Mouse (Mus musculus) midbrain, embryonic 15.5 days (tissue): ENCODE results near the gene Serpina3j. TPM values are rescaled to one million over a fixed set of nuclear protein-coding genes. Genes with fewer than 3 reads are reported as not detected.
"Not testable (repeated sequence)": the region's sequence is repeated elsewhere in the genome, so short reads cannot be mapped to it uniquely, and the experiment has no call there.

ENCODE experiments used
- ATAC-seq: fragments of 200-750 bp; cut with Nextera tagmentation; replicated peaks from 2 replicates; pipeline ENCODE4 v1.8.0; 2017; ENCODE audit warnings: moderate TSS enrichment
- H3K27ac ChIP-seq: fragments of 300-500 bp; sonication (generic); 2 replicates; pipeline ENCODE4 v1.5.1; 2015; ENCODE audit warnings: mild to moderate bottlenecking, inconsistent platforms
- H3K27me3 ChIP-seq: fragments of 300-500 bp; sonication (generic); replicated peaks from 2 replicates; pipeline ENCODE4 v1.6.1; 2015; ENCODE audit warnings: inconsistent platforms
- H3K36me3 ChIP-seq: fragments of 300-500 bp; sonication (generic); replicated peaks from 2 replicates; pipeline ENCODE4 v1.6.1; 2015; ENCODE audit warnings: inconsistent platforms
- H3K4me1 ChIP-seq: fragments of 300-500 bp; sonication (generic); 2 replicates; pipeline ENCODE4 v1.6.1; 2015; ENCODE audit warnings: inconsistent platforms
- H3K4me2 ChIP-seq: fragments of 300-500 bp; sonication (generic); 2 replicates; pipeline ENCODE4 v1.6.1; 2015; ENCODE audit warnings: inconsistent platforms, mild to moderate bottlenecking, moderate library complexity
- H3K4me3 ChIP-seq: fragments of 300-500 bp; sonication (generic); 2 replicates; pipeline ENCODE4 v1.5.1; 2015; ENCODE audit warnings: mild to moderate bottlenecking, inconsistent platforms
- H3K9ac ChIP-seq: fragments of 300-500 bp; sonication (generic); 2 replicates; pipeline ENCODE4 v1.6.1; 2015; ENCODE audit warnings: mild to moderate bottlenecking, inconsistent platforms
- H3K9me3 ChIP-seq: fragments of 300-500 bp; sonication (generic); 2 replicates; pipeline ENCODE4 v1.6.1; 2016; ENCODE audit warnings: inconsistent platforms
- WGBS: fragments of 180-500 bp; shearing (Covaris S2); methylation state at CpG from one replicate; pipeline ENCODE4 v1.1.7; 2015; ENCODE audit warnings: mixed read lengths; 5-methylcytosine and 5-hydroxymethylcytosine counted together
- polyA plus RNA-seq: library from polyadenylated mRNA; unstranded; fragments of >200 nt; fragmentation: Nextera tagmentation; extraction: Ambion mirVana; gene quantifications from 2 replicates; pipeline ENCODE4 v1.2.1, GENCODE M21; 2015

Serpina3j gene
- polyA plus RNA-seq, 1 experiment from 2014 or later: not detected

DNA sequence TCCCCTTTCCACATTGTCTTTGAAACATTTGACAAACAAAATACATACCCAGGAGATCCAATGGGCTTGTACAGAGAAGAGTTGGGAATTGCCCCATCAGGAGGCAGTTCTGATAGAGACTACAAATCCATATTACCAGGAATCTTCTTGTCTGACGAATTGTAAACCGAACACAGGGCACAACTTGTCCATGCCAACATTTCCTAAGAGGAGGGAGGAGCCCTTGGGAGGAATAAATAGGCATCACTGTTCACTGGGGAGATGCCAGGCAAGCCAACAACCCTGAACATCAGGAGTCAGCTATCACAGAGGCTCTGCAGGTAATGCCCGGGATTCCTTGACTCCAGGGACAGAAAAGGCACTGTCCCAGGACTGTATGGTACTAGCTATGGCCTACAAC, 23.9 kb downstream of the Serpina3j start, which contains the start of the genes Serpina3k and Serpina3m:
Serpina3k (plus strand) TSS at position 261 of the 400 bp plus-strand sequence.
Serpina3m (plus strand) TSS at position 261 of the 400 bp plus-strand sequence.
- ATAC-seq, H3K27me3 ChIP-seq, H3K9ac ChIP-seq, H3K4me1 ChIP-seq, H3K4me3 ChIP-seq, H3K9me3 ChIP-seq, H3K36me3 ChIP-seq, H3K27ac ChIP-seq, H3K4me2 ChIP-seq: not testable (repeated sequence)
- 89% methylated on average over 3 of the region's 3 CpGs for WGBS

DNA sequence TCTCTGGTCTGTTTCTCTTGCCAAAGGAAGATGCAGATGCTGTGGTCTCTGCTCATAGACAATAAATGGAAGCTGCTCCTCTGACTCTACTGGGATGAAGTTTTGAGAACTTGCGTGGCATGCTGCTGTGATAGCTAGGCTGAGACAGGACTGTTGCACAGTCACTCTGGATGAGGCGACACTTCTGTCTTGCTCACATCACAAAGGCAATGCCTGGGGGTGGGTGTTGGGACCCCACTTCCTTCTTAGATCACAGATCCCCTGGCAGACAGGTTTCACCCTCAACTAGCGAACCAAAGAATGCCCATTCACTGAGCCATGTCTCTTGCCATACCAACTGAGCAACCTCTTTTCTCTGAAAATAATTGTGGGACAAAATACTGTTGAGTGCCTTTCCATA, 24.4 kb downstream of the Serpina3j start:
- no peak overlapping the region for H3K27ac ChIP-seq
- no peaks in the 10 kb centered on the region for H3K4me1 ChIP-seq
- no peak overlapping the region for H3K9ac ChIP-seq
- ATAC-seq: no peak
- no peak overlapping the region for H3K4me2 ChIP-seq
- no peaks in the 10 kb centered on the region for H3K36me3 ChIP-seq
- no peaks in the 10 kb centered on the region for H3K9me3 ChIP-seq
- H3K27me3 ChIP-seq: no peaks in the 10 kb centered on the region
- 88% methylated on average over 3 of the region's 3 CpGs for WGBS
- no peak overlapping the region for H3K4me3 ChIP-seq

DNA sequence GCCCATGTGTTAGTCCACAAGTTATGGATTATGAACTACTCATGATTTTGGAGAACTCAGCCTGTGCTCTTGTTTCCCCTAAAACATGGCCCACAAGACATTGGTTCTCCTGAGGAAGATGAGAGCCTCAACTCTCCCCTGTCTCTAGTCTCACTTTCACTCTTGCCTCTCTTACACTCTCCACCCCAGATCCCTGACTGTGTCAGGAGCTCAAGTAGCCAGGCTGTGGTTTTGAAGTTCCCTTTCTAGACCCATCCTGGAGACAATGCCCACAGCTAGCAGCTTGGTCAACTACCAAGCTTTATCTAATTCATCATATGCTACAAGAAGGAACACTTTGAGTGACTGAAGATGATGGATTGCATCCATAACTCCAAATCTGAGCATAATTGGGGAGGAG, 28.1 kb downstream of the Serpina3j start:
- H3K27me3 ChIP-seq, H3K36me3 ChIP-seq, H3K4me1 ChIP-seq, H3K9me3 ChIP-seq, H3K4me2 ChIP-seq, H3K9ac ChIP-seq, ATAC-seq, H3K27ac ChIP-seq, H3K4me3 ChIP-seq: not testable (repeated sequence)

DNA sequence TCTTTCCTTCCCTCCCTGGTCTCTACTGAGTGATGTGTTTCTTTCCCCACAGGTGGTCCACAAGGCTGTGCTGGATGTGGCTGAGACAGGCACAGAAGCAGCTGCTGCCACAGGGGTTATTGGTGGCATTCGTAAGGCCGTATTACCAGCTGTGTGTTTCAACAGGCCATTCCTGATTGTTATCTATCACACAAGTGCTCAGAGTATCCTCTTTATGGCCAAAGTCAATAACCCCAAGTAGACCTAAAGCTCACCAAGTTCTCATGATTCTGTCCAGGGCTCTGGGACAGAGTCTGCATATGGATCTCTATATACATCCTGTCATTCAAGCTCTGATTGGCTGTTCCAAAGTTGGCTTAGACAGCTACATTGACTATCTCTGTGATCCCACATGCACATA, 30.8 kb downstream of the Serpina3j start:
- WGBS: 95% methylated on average over 2 of the region's 2 CpGs
- Histone ChIP-seq H3K4me3 (no peak overlapping the region), H3K36me3 (no peaks in the 10 kb centered on the region), H3K27ac (no peak overlapping the region), H3K4me2 (no peak overlapping the region), H3K9me3 (no peaks in the 10 kb centered on the region), H3K27me3 (no peaks in the 10 kb centered on the region), H3K4me1 (no peaks in the 10 kb centered on the region), H3K9ac (no peak overlapping the region)
- no peak for ATAC-seq

DNA sequence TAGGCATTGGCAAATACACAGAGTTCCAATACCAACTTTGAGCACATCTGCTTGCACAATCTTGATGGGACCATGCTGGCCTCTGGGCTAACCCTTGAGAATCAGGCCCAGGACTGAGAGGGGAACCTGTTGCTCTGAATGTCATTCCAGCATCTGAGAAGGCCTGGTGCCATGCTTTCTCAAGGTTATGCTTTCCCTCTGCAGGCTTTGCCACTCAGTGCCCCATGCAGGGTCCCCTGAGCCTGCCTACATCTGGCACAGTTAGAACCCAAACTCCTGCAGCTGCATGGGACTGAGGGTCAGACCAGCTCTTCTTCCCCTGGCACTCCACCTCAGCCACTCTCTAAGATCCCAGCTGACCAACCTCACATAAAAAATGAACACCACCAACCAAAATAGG, 31.4 kb downstream of the Serpina3j start:
- H3K4me1 ChIP-seq: no peaks in the 10 kb centered on the region
- no peak for ATAC-seq
- H3K9ac ChIP-seq: no peak overlapping the region
- H3K27ac ChIP-seq: no peak overlapping the region
- H3K4me2 ChIP-seq: no peak overlapping the region
- H3K36me3 ChIP-seq: no peaks in the 10 kb centered on the region
- no peaks in the 10 kb centered on the region for H3K9me3 ChIP-seq
- H3K27me3 ChIP-seq: no peaks in the 10 kb centered on the region
- no peak overlapping the region for H3K4me3 ChIP-seq

DNA sequence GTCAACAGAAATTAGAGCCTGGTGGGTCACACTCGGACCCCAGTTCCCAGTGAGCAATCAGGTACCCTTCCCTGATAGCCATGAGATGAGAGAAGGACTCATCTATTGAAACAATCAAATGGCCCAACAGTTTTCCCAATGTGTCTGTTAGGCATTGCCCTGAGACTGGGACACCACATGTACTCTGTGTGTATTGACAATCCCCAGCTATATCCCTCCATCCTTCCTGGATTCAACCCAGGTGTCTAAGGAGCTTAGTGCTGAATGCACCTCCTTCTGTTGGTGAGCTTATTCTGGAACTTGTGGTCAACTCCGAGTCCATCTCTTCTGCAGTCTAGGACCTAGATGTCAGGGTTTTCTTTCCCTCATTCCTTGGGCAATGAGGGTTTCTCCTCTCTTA, 32.7 kb downstream of the Serpina3j start:
- no peak overlapping the region for H3K4me2 ChIP-seq
- H3K4me1 ChIP-seq: no peaks in the 10 kb centered on the region
- H3K9me3 ChIP-seq: no peaks in the 10 kb centered on the region
- no peak overlapping the region for H3K27ac ChIP-seq
- no peaks in the 10 kb centered on the region for H3K27me3 ChIP-seq
- no peak overlapping the region for H3K9ac ChIP-seq
- H3K4me3 ChIP-seq: no peak overlapping the region
- no peak for ATAC-seq
- 85% methylated on average over 2 of the region's 2 CpGs for WGBS
- H3K36me3 ChIP-seq: no peaks in the 10 kb centered on the region

DNA sequence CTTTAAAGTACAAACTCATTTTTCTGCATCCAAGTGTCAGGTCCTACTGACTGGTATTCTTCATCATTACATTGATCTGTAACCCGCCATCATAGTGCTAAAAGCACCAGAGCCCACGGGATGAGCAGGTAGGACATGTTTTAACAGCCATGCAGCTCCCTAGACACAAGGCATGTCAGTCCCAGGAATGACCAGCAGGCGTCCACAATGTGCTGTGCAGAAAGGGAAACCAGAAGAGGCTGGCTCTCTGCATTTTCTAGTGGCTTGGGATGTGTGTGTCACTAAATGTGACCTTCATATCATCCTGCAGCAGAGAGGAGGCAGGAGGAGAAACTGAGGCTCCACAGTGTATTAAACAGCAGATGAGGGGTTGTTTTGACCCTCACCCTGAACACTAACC, 37.5 kb downstream of the Serpina3j start:
- not testable (repeated sequence) for ATAC-seq

DNA sequence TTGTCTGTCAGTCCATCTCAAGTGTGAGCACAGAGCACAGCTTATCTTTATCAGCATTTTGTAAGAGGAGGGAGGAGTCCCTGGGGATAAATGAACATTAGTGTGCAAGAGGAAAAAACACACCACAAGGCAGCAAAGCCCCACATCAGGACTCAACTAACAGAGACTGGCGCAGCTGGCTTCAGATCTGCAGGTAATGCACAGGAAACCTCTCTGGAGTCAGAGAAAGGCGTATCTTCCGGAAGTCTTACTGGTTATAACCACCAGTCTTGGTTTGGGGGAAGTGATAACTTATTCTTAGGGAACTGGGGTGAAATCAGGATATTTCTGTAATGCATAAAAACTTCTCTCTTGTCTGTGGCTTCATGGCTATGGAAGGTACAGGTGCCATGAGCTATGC, 41.7 kb downstream of the Serpina3j start:
- no peaks in the 10 kb centered on the region for H3K27me3 ChIP-seq
- H3K9me3 ChIP-seq: no peaks in the 10 kb centered on the region
- H3K27ac ChIP-seq: no peak overlapping the region
- H3K36me3 ChIP-seq: no peaks in the 10 kb centered on the region
- H3K4me2 ChIP-seq: no peak overlapping the region
- H3K4me1 ChIP-seq: no peaks in the 10 kb centered on the region
- WGBS: 84% methylated on average over 3 of the region's 3 CpGs
- ATAC-seq: no peak
- no peak overlapping the region for H3K4me3 ChIP-seq
- H3K9ac ChIP-seq: no peak overlapping the region

More for the DNA sequence above, 37.5 kb downstream of the Serpina3j start:
- not testable (repeated sequence) for H3K27ac ChIP-seq, H3K27me3 ChIP-seq, H3K4me3 ChIP-seq, H3K9ac ChIP-seq, H3K9me3 ChIP-seq, H3K36me3 ChIP-seq, H3K4me1 ChIP-seq, H3K4me2 ChIP-seq
- WGBS: 37% methylated on average over 3 of the region's 3 CpGs

DNA sequence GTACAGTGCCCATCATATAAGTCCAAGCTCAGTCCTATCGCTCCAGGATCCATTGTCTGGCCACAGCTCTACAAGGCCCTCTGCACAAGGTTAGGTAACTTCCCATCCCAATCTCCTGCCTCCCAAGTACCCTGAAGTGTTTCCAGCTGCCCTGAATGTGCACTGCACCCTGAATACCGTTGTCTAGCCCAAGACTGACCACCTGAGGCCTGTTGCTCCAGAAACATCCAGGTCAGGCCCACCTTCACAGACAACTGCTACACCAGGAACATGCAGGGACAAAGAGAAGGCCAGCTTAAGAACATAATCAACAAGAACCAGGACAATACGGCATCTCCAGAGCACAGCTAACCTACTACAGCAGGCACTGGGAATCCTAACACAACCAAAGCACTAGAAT, 55.6 kb downstream of the Serpina3j start:
- Histone ChIP-seq H3K9me3 (no peaks in the 10 kb centered on the region), H3K4me1 (no peaks in the 10 kb centered on the region), H3K4me2 (no peak overlapping the region), H3K27ac (no peak overlapping the region), H3K36me3 (no peaks in the 10 kb centered on the region), H3K27me3 (no peaks in the 10 kb centered on the region), H3K9ac (no peak overlapping the region), H3K4me3 (no peak overlapping the region)
- no peak for ATAC-seq
- WGBS: 84% methylated on average over 3 of the region's 3 CpGs

Other genes starting within 250 kb of the Serpina3j start
- gene Serpina5, start 213.4 kb upstream of the Serpina3j start, polyA plus RNA-seq: not detected in 2 replicates
- not detected in 2 replicates for gene Serpina3a, start 201.8 kb upstream of the Serpina3j start, polyA plus RNA-seq
- not detected in 2 replicates for gene Serpina3b, start 186.6 kb upstream of the Serpina3j start, polyA plus RNA-seq
- not detected in 2 replicates for gene Serpina3c, start 160.7 kb upstream of the Serpina3j start, polyA plus RNA-seq
- 0.13 and 0.26 TPM in 2 replicates for gene Serpina3f, start 100.0 kb upstream of the Serpina3j start, polyA plus RNA-seq
- 0.56 and 0.80 TPM in 2 replicates for gene Serpina3g, start 78.3 kb upstream of the Serpina3j start, polyA plus RNA-seq
- gene Serpina3i, start 51.4 kb upstream of the Serpina3j start, polyA plus RNA-seq: 0.08 TPM in 1 of 2 replicates, not detected in the other
- gene Serpina3k, start 23.9 kb downstream of the Serpina3j start, polyA plus RNA-seq: not detected in 2 replicates
- gene Serpina3m, start 23.9 kb downstream of the Serpina3j start, polyA plus RNA-seq: not detected in 2 replicates
- 0.44 and 0.47 TPM in 2 replicates for gene Serpina3n, start 92.2 kb downstream of the Serpina3j start, polyA plus RNA-seq
- 0.13 and 0.26 TPM in 2 replicates for gene Gsc, start 158.8 kb downstream of the Serpina3j start, polyA plus RNA-seq